Mouse (Mus musculus): Measurements from ENCODE around the gene Sptbn4.
A peak's percentile ranks its signal among the peaks of the same experiment; 100 is the strongest.
"Not testable (repeated sequence)": the region's sequence is repeated elsewhere in the genome, so short reads cannot be mapped to it uniquely, and the experiment has no call there.

The Sptbn4 gene

GRCm38 (mm10) chr7:27447419-27448286 is at the start of gene Sptbn4, which contains the start of gene Blvrb:
Sptbn4 (minus strand) TSS chr7:27447686.
Blvrb (plus strand) TSS chr7:27447978.
- DNase-seq (ENCODE audit: low read depth): peak; percentile 99

GRCm38 (mm10) chr7:27494659-27495367 is 47.3 kb upstream of the Sptbn4 start:
- DNase-seq (ENCODE audit: low read depth): not testable (repeated sequence)

- no peak for DNase-seq (ENCODE audit: low read depth)
These were observed 46.0 kb upstream of the Sptbn4 start for GRCm38 (mm10) chr7:27493450-27493849.

- DNase-seq (ENCODE audit: low read depth): no peak
These were observed 45.5 kb upstream of the Sptbn4 start for GRCm38 (mm10) chr7:27493022-27493421.

GRCm38 (mm10) chr7:27491856-27492255 is 44.4 kb upstream of the Sptbn4 start:
- DNase-seq (ENCODE audit: low read depth): no peak

GRCm38 (mm10) chr7:27490543-27491329 is 43.2 kb upstream of the Sptbn4 start:
- peak; percentile 58 for DNase-seq (ENCODE audit: low read depth)

- DNase-seq (ENCODE audit: low read depth): no peak
These were observed 42.7 kb upstream of the Sptbn4 start for GRCm38 (mm10) chr7:27490227-27490542.

GRCm38 (mm10) chr7:27489270-27489869 is 41.9 kb upstream of the Sptbn4 start:
- DNase-seq (ENCODE audit: low read depth): no peak

- peak; percentile 17 for DNase-seq (ENCODE audit: low read depth)
These were observed 40.3 kb upstream of the Sptbn4 start for GRCm38 (mm10) chr7:27487740-27488268.

GRCm38 (mm10) chr7:27486770-27487697 is 39.5 kb upstream of the Sptbn4 start, which contains the start of gene Sertad1:
Sertad1 (plus strand) TSS chr7:27486910.
- peak; percentile 99 for DNase-seq (ENCODE audit: low read depth)

GRCm38 (mm10) chr7:27486102-27486769 is 38.8 kb upstream of the Sptbn4 start:
- no peak for DNase-seq (ENCODE audit: low read depth)

GRCm38 (mm10) chr7:27483860-27484259 is 36.4 kb upstream of the Sptbn4 start:
- no peak for DNase-seq (ENCODE audit: low read depth)

- peak; percentile 90 for DNase-seq (ENCODE audit: low read depth)
These were observed 34.1 kb upstream of the Sptbn4 start for GRCm38 (mm10) chr7:27481627-27481969.

- DNase-seq (ENCODE audit: low read depth): peak; percentile 20
These were observed 33.6 kb upstream of the Sptbn4 start for GRCm38 (mm10) chr7:27480927-27481626.

GRCm38 (mm10) chr7:27480506-27480905 is 33.0 kb upstream of the Sptbn4 start:
- no peak for DNase-seq (ENCODE audit: low read depth)

GRCm38 (mm10) chr7:27479750-27480149 is 32.3 kb upstream of the Sptbn4 start:
- DNase-seq (ENCODE audit: low read depth): no peak

GRCm38 (mm10) chr7:27478561-27478960 is 31.1 kb upstream of the Sptbn4 start:
- no peak for DNase-seq (ENCODE audit: low read depth)

- DNase-seq (ENCODE audit: low read depth): no peak
These were observed 28.7 kb upstream of the Sptbn4 start for GRCm38 (mm10) chr7:27476098-27476635.

- no peak for DNase-seq (ENCODE audit: low read depth)
These were observed 28.1 kb upstream of the Sptbn4 start for GRCm38 (mm10) chr7:27475596-27475995.

Data from fibroblast of lung, adult 2 months (primary cell).